Mouse (Mus musculus) kidney, adult 11 months (tissue): ENCODE measurements around the gene Kif2b.

ENCODE experiments used
- DNase-seq: peaks from one replicate; pipeline ENCODE4 v3.0.0; 2022

Kif2b gene

DNA sequence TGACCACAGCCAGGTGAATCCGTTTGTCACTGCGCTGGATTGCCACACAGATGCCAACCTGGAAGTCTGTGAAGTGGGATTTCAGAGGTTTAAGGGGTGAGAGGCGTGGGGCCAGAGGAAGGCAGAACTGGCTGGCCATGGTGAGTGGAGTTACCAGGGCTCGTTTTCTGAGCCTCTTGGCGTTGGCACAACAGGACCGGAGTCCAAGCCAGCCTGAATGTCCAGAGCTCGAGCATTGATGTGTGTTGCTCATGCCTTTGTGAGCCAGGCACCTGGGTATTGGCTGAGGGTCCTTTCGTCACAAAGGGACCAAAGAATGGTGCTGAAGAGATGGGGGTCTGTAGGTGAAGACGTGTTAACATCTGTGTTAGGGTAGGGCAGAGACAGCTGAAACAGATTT lies at the start of gene Kif2b:
TSS of gene Kif2b (minus strand) at position 242 of the 400 bp plus-strand sequence.
- DNase-seq, result no peak

- DNase-seq, result no peak
Measured at GRCm38 (mm10) chr11:91593088-91593487, 15.7 kb upstream of the Kif2b start.

DNA sequence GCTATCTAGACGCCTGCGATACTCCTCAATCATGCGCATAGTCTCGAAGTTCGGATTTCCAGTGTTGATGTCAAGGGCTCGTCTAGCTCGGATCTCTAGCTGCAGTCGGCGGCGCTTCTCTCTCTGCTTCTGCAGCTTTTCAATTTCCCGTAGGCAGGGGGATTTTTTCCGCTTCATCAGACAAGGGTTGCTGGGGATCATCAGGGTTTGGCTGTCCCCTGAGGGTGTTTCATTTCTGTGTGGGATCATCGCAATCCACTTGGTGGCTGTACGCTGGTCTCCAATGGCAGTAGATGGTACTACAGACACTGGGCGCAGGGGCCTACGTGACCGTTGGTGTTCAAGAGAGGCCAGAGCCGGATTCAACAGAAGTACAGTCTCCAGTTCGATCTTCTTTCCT lies 502 bp downstream of the Kif2b start:
- no peak for DNase-seq

- DNase-seq, result no peak
Measured at GRCm38 (mm10) chr11:91575406-91575805, 2.0 kb downstream of the Kif2b start.

DNA sequence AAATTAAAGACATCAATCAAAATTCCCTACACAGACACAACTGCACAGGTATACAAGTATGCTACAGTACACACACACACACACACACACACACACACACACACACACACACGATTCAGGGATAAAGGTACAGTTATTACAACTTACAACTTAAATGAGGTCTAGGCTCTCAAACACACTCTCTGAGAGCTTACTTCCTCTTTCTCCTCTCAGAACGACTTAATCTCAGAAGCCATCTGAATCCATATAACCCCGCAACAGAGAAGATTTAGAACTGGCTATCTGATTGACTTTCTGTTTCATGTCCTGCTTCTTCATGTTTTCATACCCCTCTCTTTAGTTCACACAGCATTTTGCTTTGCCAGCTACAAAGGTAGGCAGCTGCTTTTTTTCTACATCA lies 2.9 kb downstream of the Kif2b start:
- no peak for DNase-seq

GRCm38 (mm10) chr11:91530737-91531136 lies 46.6 kb downstream of the Kif2b start:
- no peak for DNase-seq
